Mouse (Mus musculus): ENCODE data around the gene Ppm1j.

Ppm1j gene

DNA sequence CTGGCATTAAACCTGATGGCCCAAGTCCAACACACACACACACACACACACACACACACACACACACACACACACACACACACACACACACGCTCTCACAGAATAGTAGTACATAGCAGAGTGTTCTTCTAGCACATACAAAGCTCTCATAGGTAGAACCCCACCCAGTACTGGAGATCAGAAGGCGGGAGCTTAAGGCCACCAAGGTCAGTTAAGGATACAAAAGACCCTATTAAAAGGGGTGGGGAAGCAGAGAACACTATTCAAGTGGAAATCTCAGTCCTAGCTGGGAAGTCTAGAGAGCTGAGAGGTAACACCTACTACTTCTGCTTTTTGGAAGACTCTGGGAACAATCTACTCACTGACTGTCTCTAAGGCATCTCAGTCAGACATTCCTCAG lies 34.5 kb downstream of the Ppm1j start:
- DNase-seq (ENCODE audit: low read depth), result no peak

- peak; percentile 25 for DNase-seq (ENCODE audit: low read depth)
Measured at GRCm38 (mm10) chr3:104816130-104816529, 35.3 kb downstream of the Ppm1j start.

DNA sequence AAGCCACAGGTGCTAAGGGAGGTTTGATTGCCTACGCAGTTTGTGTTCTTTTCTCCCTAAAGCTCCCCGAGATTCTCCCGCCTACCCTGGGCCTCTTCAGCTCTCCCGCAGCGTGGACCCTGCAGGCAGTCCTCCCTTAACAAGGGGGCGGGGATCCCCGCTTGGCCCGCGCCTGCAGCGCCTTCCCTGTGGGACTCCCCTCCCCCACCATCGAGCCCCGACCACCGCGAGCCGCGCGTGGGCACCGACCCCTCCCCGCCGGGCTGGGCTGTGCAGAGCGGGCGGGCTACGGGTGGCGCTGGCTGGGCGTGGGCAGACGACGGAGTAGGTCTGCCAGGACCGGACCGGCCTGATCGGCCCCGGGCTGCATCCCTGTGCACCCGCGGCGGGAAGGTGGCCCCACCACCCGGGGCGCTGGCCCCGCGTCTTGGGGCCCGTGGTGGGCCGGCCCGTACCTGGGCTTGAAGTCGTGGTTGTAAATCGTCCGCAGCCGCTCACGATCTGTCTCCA lies 36.7 kb downstream of the Ppm1j start:
- DNase-seq (ENCODE audit: low read depth), result peak; percentile 78

DNA sequence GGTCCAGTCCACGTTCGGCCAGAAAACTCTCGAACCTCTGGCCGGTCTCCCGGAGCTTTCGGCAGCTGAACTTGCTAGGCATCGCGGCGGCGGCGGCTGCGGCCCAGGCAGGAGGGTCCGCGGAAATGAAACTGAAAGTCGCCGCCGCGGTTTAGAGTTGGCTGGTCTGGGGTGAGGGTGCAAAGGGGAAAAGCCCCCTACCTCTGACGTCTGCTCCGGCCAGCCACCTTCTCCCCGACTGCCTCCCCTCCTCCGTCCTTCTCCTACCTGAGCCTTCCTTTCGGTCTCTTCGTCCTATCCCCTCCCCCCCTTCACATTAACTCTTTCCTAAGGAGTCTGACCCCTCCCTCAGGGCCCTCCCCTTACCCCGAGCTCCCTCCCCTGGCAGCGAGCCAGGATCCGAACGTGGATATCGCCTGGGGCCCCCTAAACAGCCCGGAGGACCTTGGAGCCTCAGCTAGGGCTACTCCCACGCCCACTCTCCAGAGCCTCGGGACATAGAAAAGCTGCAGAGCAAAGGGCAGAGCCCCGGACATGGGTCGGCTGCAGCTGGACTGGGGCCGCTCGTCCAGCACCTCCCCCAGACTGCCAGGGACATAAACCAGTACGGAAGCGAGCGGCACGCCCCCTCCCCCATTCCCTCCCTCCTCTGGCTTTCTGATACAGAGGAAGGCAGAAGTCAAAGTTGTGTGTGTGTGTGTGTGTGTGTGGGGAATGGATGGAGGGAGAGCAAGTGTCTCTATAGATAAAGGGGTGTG lies 37.3 kb downstream of the Ppm1j start, which contains the start of gene Mov10:
Gene Mov10 (minus strand): TSS at position 573 of the 758 bp plus-strand sequence.
- peak; percentile 86 for DNase-seq (ENCODE audit: low read depth)

DNA sequence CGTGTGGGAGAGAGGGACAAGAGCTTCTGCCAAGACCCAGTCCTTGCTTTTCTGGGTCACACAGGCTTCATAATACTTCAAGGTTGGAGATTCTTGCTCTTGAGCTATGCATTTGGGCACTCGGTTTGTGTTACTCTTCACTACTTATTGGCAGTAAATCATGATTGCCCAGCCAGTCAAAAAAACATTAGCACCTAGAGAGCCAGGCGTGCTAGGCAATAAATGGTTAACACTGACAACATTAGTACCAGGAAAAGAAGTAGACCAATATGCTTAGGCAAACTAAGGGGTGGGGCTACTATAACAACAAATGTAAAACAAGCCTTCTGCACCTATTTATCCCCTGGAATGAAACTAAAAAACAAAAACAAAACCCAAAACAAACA lies 37.9 kb downstream of the Ppm1j start:
- no peak for DNase-seq (ENCODE audit: low read depth)

DNA sequence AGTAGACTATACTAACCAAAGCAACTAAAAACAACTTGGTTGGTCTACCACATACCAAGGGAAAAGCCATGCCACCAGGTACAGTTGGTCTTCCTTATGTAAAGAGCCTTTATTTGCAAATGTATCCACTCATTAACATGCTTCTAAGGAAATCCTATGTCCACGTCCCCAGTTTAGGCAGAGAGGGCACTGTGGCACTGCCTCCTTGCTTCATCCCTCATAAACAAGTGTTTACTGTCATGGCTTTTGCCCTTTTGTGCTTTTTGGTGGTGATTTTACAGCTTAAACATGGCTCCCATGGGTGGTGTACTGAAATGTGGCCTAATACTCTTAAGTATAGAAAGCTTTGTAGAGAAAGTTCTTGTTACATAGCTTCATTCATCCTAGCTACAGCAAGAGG lies 39.6 kb downstream of the Ppm1j start:
- DNase-seq (ENCODE audit: low read depth), result no peak

GRCm38 (mm10) chr3:104822413-104822812 lies 41.6 kb downstream of the Ppm1j start:
- DNase-seq (ENCODE audit: low read depth), result no peak
